Mouse (Mus musculus) MEL (cell line): Measurements from ENCODE around the gene Capza3.

ENCODE experiments used
- CHD1 ChIP-seq: IDR thresholded peaks from 2 replicates; pipeline ENCODE4 v1.6.1; 2012; ENCODE audit warnings: low read depth, mild to moderate bottlenecking, inconsistent platforms, low read length, improper control_type of control experiment
- CTCF ChIP-seq, 3 experiments: IDR thresholded peaks in 2 of 3; conservative IDR thresholded peaks in 1 of 3; 2 replicates each; pipeline ENCODE4 v1.5.1; 2011 to 2012; ENCODE audit warnings: low read length in 3 of 3, low read depth in 2 of 3, mild to moderate bottlenecking in 2 of 3, improper control_type of control experiment in 1 of 3, inconsistent platforms in 1 of 3, mixed read lengths in 1 of 3, moderate library complexity in 1 of 3; ENCODE audit not compliant: control insufficient read depth in 1 of 3, insufficient read depth in 1 of 3, poor library complexity in 1 of 3, severe bottlenecking in 1 of 3
- HCFC1 ChIP-seq: IDR thresholded peaks from 2 replicates; pipeline ENCODE4 v1.6.1; 2012; ENCODE audit warnings: low read depth, mild to moderate bottlenecking, inconsistent platforms, low read length, improper control_type of control experiment, moderate library complexity
- JUND ChIP-seq: IDR thresholded peaks from 2 replicates; pipeline ENCODE4 v1.6.1; 2011; ENCODE audit warnings: low read depth, mild to moderate bottlenecking, improper control_type of control experiment, low read length
- MAFK ChIP-seq: IDR thresholded peaks from 2 replicates; pipeline ENCODE4 v1.6.1; 2011; ENCODE audit warnings: low read depth, mild to moderate bottlenecking, low read length, improper control_type of control experiment, borderline replicate concordance
- UBTF ChIP-seq: IDR thresholded peaks from 2 replicates; pipeline ENCODE4 v1.6.1; 2012; ENCODE audit warnings: low read depth, mild to moderate bottlenecking, inconsistent platforms, low read length, improper control_type of control experiment, moderate library complexity, borderline replicate concordance; ENCODE audit not compliant: insufficient read depth
- USF2 ChIP-seq, 2 experiments: IDR thresholded peaks; 2 replicates each; pipeline ENCODE4 v1.6.1; 2011 to 2012; ENCODE audit warnings: improper control_type of control experiment in 2 of 2, low read length in 2 of 2, borderline replicate concordance in 1 of 2, inconsistent platforms in 1 of 2, low read depth in 1 of 2, mild to moderate bottlenecking in 1 of 2; ENCODE audit not compliant: insufficient read depth in 1 of 2

DNA sequence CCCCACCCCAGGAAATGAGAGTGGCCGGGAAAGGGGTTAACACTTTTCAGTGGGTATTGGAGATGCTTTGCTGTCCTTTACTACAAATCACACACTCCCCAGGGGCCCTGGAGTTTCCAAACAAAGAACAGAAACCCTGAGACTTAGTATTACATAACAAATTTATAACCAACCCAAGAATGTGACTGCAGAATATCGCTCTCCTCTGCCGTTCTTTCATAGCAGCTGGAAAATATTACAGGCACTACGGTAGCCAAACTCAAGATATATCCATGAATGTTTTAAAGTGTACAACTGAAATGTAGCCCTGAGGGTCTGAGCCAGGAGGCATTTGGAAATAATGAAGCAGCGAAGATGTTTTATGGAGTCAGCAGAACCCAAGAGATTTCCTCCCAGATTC, 10.4 kb downstream of the Capza3 start:
- TF ChIP-seq JUND (no peak), MAFK (no peak), USF2 (IDR thresholded peaks at IDR 0.05; ENCODE audit: borderline replicate concordance in 1 of 2, insufficient read depth in 1 of 2, low read depth in 1 of 2, low read length in 2 of 2) (no peak), UBTF (no peak), CHD1 (no peak), CTCF (IDR thresholded peaks at IDR 0.05 in 2 of 3, conservative IDR thresholded peaks at IDR 0.05 in 1 of 3; ENCODE audit: control insufficient read depth in 1 of 3, insufficient read depth in 1 of 3, low read depth in 2 of 3, low read length in 3 of 3, poor library complexity in 1 of 3, severe bottlenecking in 1 of 3) (no peak), HCFC1 (no peak)
